Mouse (Mus musculus) embryo, embryonic 11 days (tissue): ENCODE results near the gene AC161166.1.
"Not testable (repeated sequence)": the region's sequence is repeated elsewhere in the genome, so short reads cannot be mapped to it uniquely, and the experiment has no call there.

Experiments used
- DNase-seq: peaks from one replicate; pipeline ENCODE4 v3.0.0-alpha.2; 2015

AC161166.1 gene

DNA sequence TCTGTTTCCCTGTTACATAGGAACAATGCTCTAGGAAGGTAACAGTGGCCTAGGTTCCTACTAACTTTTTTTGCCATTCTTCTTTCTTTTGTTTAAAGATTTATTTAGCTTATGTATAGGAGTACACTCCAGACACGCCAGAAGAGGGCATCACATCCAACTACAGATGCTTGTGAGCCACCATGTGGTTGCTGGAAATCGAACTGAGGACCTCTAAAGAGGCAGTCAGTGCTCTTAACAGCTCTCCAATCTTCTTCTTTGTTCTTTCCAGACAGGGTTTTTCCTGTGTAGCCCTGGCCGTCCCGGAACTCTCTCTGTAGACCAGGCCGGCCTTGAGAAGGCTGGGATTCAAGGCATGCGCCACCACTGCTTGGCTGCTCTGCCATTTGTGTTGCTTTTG is 12.7 kb upstream of the AC161166.1 start:
- DNase-seq: no peak

DNA sequence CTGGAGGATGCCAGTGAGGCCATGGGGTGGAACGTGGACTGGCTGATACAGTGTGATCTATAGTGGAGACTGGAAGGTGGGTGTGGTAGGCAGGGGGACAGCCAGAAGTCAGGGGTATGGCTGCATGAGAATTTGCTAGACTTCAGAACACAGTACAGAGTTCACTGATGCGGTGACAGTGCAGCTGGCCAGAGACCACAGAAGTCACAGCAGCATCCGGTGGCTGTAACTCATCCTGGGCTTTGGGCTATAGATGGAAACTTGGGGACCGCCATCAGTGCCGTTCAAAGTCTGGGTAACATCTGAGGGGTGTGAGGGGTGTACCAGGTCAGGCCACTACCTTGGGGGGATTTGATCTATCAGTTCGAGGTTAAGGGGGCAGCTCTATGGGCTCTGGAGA is 11.5 kb upstream of the AC161166.1 start:
- DNase-seq: no peak

DNA sequence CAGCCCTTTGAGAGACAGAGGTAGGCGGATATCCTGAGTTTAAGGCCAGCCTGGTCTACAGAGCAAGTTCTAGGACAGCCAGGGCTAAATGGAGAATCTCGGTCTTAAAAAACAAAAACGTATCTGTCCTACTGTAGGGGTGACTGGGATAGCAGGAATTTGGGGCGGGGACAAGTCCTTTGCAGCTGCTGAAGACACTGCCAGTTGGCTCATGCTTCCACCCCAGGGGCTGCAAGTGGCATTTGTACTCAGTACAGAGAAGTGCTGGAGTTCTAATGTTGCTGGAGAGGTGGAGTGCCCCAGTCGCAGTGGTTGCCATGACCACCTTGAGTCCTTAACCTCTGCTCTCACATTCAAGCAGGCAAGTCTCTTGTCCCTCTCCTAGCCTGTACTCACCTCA is 10.6 kb upstream of the AC161166.1 start:
- no peak for DNase-seq

DNA sequence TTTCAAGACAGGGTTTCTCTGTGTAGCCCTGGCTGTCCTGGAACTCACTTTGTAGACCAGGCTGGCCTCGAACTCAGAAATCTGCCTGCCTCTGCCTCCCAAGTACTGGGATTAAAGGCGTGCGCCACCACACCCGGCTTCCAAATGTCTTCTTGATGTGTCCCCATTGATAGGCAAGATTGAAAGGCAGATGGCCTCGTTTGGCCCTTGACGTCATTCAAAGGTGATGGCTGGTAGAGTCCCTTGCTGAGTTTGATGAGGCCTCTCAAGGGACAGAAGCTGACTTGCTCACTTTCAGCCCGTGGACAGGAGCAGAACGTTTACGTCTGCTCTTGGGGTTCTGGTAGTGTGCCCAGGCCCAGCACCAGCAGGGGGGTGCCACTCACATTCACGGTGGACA is 7.8 kb upstream of the AC161166.1 start:
- DNase-seq: not testable (repeated sequence)

DNA sequence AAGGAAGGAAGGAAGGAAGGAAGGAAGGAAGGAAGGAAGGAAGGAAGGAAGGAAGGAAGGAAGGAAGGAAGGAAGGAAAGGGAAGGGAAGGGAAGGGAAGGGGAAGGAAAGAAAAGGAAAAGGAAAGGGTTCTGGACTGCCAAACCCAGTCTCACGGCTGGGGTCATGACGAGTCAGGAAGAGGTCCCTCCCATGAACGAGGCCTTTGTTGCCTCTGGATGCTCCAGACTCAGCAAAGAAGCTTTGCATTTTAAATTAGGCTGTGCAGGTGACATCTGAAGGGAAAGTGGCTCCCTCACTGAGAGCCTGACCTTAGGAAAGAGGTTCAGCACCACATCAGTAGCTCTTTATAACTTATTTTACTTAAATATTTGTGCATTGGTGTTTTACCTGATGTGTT is 6.9 kb upstream of the AC161166.1 start:
- DNase-seq: no peak

DNA sequence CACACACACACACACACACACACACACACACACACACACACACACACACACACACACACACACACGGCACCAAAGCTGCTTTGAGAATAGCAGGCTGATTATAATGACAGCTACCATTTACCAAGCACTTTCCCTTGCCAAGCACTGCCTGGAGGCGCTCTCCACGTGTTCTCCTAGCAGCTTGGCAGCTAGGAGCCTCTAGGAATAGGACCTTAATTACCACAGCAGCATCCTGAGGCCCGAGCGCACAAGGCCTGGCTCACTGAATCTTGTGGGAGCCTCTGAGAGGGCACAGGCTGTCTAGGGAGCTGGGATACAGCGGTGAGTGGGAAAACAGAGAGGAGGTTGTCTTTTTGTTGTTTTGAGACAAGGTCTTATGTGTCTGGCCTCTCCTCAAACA is 5.4 kb upstream of the AC161166.1 start:
- DNase-seq: no peak

DNA sequence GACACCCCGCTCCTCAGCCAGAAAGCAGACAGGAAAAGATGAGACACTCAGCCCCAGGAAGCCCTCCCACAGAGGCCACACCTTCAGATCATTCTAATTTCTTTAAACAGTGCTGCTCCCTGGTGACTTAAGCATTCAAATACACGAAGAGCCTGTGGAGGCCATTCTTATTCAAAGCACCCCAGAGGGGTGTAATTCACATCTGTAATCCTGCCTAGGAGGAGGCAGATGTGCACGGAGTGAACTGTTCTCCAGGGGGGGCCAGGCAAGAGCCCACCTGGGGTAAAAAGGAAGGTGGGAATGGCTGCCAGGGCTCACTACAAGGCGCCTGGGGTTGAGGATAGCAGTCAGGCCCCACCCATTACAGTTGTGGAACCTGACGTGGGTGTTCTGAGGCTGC is 4.8 kb upstream of the AC161166.1 start:
- DNase-seq: no peak

DNA sequence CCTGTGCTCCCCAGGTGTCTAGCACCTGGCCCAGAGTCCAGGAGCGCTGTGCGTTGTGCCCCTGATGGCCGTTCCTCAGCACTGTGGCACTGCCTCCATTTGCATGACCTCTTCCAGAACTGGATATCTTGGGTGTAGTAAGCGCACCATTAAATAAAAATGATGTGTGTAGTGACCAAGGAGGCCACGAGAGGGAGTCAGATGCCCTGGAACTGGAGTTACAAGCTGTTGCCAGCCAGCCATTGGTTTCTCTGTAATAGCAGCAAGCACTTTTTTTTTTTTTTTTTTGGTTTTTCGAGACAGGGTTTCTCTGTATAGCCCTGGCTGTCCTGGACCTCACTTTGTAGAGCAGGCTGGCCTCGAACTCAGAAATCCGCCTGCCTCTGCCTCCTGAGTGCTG is 4.1 kb upstream of the AC161166.1 start:
- not testable (repeated sequence) for DNase-seq

DNA sequence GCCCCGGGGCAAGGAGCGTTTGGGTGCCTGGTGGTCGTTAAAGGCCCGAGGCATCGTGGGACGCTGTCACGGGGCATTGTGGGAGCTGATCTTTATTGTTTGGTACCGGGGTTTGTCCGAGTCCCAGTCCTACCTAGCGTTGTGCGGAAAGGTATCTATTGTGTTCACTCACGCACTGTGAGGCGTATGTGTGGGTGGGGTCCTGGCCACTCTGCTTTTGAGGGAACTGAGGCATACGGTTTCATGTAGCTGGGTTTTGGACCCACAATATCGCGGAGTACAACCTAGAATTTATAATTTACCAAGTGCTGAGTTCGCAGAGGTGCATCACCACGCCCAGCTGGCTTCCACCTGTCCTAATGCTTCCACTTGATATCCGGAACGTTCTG is 4.5 kb downstream of the AC161166.1 start:
- DNase-seq: no peak

DNA sequence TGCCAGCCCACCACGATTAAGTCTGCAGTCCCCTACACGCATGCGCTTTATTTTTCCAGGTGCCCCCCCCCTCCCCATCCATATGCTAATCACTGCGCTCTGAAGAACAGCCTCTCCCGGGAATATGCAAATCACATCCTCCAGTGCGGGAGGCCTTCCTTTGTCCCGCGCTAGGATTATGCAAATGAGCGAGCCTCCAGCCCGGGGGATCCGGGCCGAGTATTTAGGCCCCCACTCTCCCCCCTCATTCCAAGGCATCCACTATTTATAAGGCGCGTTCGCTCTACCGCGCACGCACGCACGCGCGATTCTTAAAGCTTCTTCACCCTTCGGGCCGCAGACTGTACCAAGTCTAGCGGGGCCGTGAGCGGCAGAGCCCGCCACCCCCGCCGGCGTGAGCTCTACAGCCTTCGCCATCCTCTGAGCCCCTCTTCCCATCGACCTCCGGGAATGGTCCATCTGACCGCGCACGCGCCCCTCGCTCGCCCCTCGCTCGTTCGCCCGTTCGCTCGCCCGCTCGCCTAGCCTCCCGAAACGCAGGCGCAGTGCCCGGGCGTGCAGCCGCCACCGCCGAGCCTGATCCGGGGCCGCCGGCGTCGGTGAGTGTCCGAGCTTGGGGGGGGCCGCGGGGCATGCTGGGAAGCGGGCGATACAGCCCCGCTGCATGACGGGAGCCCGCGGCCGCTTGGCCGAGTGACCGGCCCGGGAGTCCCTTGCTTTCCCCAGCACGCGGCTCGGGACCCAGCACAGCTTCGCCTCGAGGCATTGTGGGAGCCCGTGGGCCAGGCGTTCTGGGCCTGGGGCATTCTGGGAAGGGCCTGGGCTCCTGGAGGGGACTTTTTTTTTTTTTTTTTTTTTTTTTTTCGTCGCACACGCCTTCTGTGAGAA is 5.2 kb downstream of the AC161166.1 start, which contains the start of gene Zfp428:
Gene Zfp428, plus strand, starts transcription at position 169 of the 888 bp plus-strand sequence.
- DNase-seq: peak; percentile 95

DNA sequence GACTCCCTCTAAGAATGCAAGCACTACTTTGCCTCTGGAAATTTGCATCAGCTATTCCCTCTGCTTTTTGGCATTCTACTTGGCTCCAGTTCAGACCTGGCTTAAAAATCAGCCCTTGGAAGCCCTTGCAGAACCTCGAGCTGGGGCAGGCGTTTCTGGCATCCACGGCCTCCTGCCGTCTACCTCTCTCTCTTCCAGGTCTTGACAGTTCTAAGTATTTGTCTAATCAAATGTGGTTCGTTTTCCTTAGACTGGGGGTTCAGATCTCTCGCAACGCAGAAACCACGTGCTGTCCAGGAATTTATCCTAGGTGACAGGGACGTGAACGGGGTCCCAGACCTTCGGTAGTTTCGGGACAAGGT is 5.8 kb downstream of the AC161166.1 start:
- DNase-seq: no peak

DNA sequence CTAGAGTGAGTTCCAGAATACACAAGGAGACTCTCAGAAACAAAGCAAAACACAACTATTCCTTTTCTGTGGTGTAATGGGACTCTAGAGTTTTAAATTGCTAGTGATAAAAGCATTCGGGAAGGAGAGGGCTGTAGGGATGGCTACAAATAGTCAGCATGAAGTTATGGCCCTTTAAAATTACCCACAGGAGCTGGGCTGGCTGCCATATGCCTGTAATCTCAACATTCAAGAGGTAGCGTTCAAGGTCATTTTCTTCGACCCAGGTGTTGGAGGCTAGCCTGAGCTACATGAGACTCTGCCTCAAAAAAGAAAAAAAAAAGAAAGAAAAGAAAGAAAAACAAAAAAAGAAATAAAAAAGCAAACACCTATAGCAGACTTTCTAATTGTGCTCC is 6.2 kb downstream of the AC161166.1 start:
- DNase-seq: no peak

DNA sequence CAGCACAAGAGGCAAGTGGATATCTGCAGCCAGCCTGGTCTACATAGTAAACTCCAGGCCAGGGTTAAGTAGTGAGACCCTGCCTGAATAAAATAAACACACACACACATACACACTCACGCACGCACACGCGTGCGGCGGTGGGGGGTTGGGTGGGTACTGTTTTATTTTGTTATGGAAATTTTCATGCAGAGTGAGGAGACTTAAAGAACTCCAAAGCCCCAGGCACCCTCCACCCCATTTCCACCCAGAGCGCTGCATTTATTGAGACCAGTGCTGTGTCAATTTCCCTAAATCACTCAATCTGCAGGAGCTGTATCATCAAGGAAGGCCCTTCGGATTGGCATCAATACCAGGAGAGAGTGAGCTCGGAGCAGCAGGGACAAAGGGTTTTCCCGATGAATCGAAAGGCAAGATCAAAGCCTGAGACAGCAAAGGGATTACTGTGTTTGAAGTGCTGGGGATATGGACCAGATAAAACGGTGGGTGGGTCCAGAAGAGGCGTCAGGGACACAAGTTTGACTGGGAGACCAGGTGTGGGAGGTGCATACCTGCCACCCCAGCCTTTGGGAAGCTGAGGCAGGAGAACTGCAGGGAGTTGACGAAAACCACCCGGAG is 6.7 kb downstream of the AC161166.1 start:
- DNase-seq: no peak

DNA sequence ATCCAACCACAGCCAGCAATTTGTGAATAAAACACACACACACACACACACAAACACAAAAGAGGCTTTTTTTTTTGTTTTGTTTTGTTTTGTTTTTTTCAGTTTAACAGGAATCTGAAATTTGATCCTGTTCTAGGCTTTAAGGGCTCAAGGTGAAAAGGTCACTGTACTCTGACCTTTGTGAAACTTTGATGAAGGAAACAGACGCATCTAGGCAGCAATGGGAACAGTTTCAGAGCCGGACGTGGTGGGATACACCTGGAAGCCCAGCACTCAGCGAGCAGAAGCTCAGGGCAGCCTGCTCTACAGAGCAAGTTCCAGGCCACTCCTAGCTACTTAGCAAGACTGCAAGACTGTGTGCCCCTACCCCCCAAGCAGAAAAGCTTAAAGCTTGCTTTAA is 7.4 kb downstream of the AC161166.1 start:
- DNase-seq: peak; percentile 40

DNA sequence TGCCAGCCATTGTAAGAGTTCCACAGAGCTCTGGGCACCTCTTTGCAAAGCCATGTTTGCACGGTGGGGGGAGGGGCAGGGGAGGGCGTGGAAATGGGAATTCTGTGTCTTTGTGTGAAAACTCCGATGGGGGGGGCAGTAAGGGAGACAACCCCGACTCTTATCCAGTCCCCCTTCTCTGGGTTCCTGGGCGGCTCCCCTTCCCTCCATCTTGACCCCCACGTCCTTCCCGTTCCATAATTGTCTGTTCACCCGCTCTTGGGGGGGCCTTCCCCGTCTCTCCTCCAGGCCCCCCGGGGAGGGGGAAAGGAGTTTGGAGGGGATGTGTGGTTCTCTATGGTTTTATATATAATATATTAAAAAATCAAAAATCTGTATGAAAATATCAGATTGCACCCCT is 8.3 kb downstream of the AC161166.1 start:
- peak; percentile 33 for DNase-seq

DNA sequence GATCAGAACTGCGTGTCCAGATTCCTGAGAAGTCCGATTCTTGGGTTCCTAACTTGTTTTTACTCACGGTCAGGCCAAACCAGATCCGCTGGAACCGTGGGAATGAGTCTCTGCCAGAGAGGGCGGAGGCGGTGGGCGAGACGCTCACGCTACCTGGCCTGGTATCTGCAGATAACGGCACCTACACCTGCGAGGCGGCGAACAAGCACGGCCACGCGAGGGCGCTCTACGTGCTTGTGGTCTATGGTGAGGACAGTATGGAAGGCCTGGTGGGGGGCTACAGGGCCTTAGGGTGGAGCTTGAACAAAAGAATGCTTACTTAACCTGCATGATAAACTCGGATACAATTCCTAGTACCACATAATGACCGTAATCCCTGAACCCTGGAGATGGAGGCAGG is 10.8 kb downstream of the AC161166.1 start:
- DNase-seq: no peak

DNA sequence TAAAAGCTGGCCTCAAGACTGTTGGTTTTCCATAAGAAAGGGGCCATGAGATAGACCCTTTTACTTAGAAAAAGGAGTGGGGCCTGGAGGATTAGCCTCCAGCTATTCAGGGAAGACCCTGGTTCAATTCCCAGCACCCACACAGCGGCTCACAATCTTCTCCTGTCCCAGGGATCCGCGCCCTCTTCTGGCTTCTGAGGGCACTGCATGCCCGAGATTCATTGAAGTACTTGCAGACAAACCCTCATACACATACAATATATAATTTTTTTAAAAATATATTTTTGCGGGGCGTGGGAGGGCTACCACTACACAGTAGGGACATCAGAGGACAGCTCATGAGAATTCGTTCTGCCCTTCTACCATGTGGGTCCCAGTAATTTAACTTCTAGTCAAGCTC is 11.3 kb downstream of the AC161166.1 start:
- peak; percentile 55 for DNase-seq

DNA sequence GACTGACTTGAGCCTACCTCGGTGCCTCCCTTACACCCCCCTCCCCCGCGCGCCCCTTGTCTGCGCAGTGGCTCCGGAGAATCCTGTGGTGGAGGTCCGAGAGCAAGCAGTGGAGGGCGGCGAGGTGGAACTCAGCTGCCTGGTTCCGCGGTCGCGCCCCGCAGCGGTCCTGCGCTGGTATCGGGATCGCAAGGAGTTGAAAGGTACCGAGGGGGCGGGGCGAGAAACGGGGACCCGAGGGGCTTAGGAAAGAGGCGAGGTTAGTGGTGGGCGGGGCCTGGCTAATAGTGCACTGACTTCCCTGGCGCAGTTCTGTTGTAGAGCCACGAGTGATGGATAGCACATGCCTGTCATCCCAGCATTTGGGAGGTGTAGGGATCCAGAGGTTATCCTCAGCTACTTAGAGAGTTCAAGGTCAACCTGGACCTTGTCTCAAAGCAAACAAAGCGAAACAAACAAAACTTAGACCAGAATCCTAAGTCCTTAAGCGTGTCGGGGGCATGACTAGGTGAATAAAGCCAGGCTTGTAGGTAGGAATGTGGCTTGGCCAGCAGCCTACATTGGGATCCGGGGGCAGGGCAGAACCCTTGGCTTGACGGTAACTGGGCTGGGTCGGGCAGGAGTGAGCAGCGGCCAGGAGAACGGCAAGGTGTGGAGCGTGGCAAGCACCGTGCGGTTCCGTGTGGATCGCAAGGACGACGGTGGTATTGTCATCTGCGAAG is 12.2 kb downstream of the AC161166.1 start:
- DNase-seq: peak; percentile 66

DNA sequence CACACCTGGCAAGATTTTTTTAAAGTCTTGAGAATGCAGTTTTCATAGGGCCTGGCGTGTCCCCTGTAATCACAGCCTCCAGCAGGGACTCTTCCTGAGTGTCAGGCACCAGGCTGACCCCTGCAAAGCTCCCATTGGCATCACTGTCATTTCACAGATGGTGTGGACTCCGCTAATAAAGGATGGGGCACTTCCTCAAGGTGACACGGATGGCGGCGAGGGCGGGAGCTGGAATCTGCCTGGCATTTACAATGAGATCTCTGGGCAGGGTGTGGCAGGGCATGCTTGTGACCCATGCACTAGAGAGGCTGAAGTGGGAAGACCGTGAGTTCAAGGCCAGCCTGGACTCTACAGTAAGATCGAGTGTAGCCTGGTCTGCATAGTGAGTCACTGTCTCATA is 24.0 kb downstream of the AC161166.1 start:
- DNase-seq: no peak

DNA sequence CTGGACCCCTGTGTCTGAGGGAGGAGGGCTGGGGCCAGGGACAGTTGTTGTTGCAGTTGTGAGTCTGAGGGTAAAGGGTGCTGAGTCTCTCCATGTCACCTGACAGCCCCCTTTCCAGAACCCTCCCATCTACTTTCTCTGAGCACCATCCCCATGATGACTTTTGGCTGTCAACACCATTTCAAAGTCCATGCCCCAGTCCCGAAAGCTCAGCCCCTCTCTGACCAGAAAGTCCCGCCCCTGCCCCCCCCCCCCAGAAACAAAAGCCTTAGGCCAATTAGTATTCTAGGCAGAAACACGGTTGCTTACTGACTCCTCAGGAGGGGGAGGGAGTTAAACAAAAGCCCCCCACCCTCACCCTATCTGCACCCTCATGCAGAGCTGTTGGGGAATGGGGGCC is 24.9 kb downstream of the AC161166.1 start:
- no peak for DNase-seq

DNA sequence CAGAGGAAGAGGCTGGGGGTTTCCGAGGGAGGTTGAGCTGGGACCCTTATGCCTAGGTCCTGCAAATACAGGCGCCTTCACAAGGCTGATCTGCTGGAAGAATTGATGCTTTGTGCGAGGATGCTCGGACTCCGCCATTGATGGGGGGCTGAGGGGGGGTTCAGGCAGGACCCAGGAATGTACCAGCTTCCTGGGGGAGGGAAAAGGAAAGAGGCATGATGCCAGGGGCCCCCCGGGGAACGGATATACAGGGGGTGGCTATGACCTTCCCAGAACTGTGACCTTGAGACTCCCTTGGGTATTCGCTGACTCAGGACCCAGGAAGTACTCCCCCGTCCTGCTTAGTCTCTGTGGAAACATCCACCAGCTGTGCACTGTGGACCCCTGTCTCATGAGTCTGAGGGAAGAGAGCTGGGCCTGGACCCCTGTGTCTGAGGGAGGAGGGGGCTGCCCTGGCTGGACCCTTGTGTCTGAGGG is 25.6 kb downstream of the AC161166.1 start:
- DNase-seq: peak; percentile 37

DNA sequence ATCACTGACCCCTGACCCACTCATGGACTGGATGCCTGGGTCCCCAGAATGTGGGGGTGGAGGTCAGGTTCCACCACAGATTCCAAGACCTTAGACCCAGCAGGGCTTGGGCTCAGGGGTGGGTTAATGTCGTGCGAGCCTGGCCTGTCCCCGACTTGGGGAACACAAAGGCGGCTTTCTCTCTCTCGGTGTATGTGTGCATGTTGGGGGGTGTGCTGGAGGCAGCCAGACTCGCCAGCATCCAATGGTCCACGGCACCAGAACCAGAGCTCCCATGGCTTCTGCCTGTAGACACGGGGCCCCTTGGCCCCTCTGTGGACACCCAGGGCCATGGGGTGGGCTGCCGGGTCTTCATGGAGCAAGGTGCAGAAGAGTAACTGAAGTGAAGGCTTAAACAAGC is 26.8 kb downstream of the AC161166.1 start:
- no peak for DNase-seq

DNA sequence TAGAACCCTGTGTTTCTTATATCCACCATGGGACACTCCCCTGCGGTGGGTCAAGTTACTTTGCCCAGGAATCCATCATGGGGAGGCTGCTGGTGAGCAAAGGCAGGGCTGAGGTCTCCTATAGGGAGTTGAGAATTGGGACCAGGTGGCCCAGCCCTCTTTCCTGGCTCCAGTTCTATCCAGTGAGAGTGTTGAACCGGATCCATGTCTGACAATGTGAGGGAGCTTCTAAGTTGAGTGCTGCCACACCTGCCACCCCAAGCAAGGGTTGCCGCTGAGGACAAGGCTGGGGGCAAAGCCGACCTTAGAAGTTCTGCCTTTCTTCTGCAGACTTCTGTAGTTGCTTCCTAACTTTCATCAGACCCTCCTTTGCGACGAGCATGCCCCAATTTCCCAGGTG is 29.0 kb downstream of the AC161166.1 start:
- DNase-seq: not testable (repeated sequence)
